Mouse (Mus musculus): Measurements from ENCODE around the gene Olfr90. TPM values are rescaled to one million over a fixed set of nuclear protein-coding genes. Genes with fewer than 3 reads are reported as not detected.

Gene Olfr90
- polyA plus RNA-seq, 1 experiment = not detected

- Histone ChIP-seq H3K4me1 (ENCODE audit: control insufficient read depth, insufficient read depth, low read length) (no peaks in the 10 kb centered on the region), H3K27ac (ENCODE audit: insufficient read depth, low read length) (no peak overlapping the region), H3K27me3 (ENCODE audit: control insufficient read depth, insufficient read depth, low read length) (peaks cover 1% of the 10 kb centered on the region; the same call in 1 of the 2 replicates), H3K4me3 (replicated peaks; ENCODE audit: insufficient read depth, low read depth, low read length) (no peak overlapping the region)
- 6% methylated on average over 8 of the region's 8 CpGs for WGBS
- DNase-seq = peak in 1 of 2 experiments; percentile 26
- TF ChIP-seq CTCF (IDR thresholded peaks at IDR 0.05; ENCODE audit: borderline replicate concordance, insufficient read depth, low read depth, low read length) (peak; percentile 80), POLR2A (IDR thresholded peaks at IDR 0.05; ENCODE audit: borderline replicate concordance, insufficient read depth, low read length) (no peak)
Measured at GRCm38 (mm10) chr17:37083327-37083726, 5.0 kb downstream of the Olfr90 start.

DNA sequence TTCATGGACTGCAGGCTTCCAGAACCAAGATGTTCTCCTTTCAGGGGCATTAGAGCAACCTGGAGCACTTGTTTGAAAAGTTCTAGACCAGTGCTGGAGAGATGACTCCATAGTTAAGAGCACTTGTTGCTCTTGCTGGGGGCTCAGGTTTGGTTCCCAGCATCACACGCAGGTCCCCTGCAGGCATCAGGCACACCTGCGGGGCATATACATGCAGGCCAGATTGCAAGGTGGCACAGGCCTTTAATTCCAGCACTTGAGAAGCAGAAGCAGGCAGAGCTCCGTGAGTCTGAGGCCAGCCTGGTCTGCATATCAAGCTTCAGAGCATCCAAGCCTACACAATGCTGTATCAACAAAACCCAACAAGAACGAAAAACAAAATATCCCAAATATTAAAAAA, 6.6 kb downstream of the Olfr90 start:
- Histone ChIP-seq H3K4me3 (replicated peaks; ENCODE audit: insufficient read depth, low read depth, low read length) (no peak overlapping the region), H3K4me1 (ENCODE audit: control insufficient read depth, insufficient read depth, low read length) (no peaks in the 10 kb centered on the region), H3K27ac (ENCODE audit: insufficient read depth, low read length) (no peak overlapping the region), H3K27me3 (ENCODE audit: control insufficient read depth, insufficient read depth, low read length) (peaks cover 1% of the 10 kb centered on the region; the same call in 1 of the 2 replicates)
- DNase-seq = no peak
- TF ChIP-seq POLR2A (IDR thresholded peaks at IDR 0.05; ENCODE audit: borderline replicate concordance, insufficient read depth, low read length) (no peak), CTCF (IDR thresholded peaks at IDR 0.05; ENCODE audit: borderline replicate concordance, insufficient read depth, low read depth, low read length) (no peak)
- WGBS = 84% methylated on average over 4 of the region's 4 CpGs

GRCm38 (mm10) chr17:37080119-37080518, 8.2 kb downstream of the Olfr90 start:
- no peak overlapping the region for H3K27ac ChIP-seq (ENCODE audit: insufficient read depth, low read length)
- 25% methylated on average over 5 of the region's 5 CpGs for WGBS
- no peak for DNase-seq
- no peaks in the 10 kb centered on the region for H3K27me3 ChIP-seq (ENCODE audit: control insufficient read depth, insufficient read depth, low read length)
- no peaks in the 10 kb centered on the region for H3K4me1 ChIP-seq (ENCODE audit: control insufficient read depth, insufficient read depth, low read length)
- TF ChIP-seq POLR2A (IDR thresholded peaks at IDR 0.05; ENCODE audit: borderline replicate concordance, insufficient read depth, low read length) (no peak), CTCF (IDR thresholded peaks at IDR 0.05; ENCODE audit: borderline replicate concordance, insufficient read depth, low read depth, low read length) (no peak)
- H3K4me3 ChIP-seq (replicated peaks; ENCODE audit: insufficient read depth, low read depth, low read length) = no peak overlapping the region

GRCm38 (mm10) chr17:37078990-37079389, 9.3 kb downstream of the Olfr90 start:
- Histone ChIP-seq H3K27ac (ENCODE audit: insufficient read depth, low read length) (no peak overlapping the region), H3K4me3 (replicated peaks; ENCODE audit: insufficient read depth, low read depth, low read length) (no peak overlapping the region), H3K4me1 (ENCODE audit: control insufficient read depth, insufficient read depth, low read length) (no peaks in the 10 kb centered on the region), H3K27me3 (ENCODE audit: control insufficient read depth, insufficient read depth, low read length) (no peaks in the 10 kb centered on the region)
- no peak for DNase-seq
- TF ChIP-seq POLR2A (IDR thresholded peaks at IDR 0.05; ENCODE audit: borderline replicate concordance, insufficient read depth, low read length) (no peak), CTCF (IDR thresholded peaks at IDR 0.05; ENCODE audit: borderline replicate concordance, insufficient read depth, low read depth, low read length) (no peak)
- WGBS = 21% methylated on average over 2 of the region's 2 CpGs

DNA sequence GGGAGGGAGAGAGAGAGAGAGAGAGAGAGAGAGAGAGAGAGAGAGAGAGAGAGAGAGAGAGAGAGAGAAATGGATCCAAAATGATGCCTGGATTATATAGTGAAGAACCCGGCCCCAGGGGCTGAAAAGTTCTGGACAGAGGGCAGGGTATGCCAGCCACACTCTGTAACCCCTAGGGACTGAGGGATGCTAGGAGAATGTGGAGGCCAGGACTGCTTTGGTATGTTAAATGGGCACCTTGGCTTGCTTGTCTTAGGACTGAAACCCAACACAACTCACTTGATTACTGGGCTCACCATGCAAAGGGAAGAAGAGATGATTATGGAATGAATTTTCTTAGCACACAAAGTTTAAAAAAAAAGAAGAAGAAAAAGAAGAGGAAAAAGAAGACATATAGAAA, 10.1 kb downstream of the Olfr90 start:
- H3K4me1 ChIP-seq (ENCODE audit: control insufficient read depth, insufficient read depth, low read length) = no peaks in the 10 kb centered on the region
- no peak overlapping the region for H3K27ac ChIP-seq (ENCODE audit: insufficient read depth, low read length)
- 22% methylated on average over 1 of the region's 1 CpGs for WGBS
- DNase-seq = no peak
- no peak for TF ChIP-seq POLR2A (IDR thresholded peaks at IDR 0.05; ENCODE audit: borderline replicate concordance, insufficient read depth, low read length)
- TF ChIP-seq CTCF (IDR thresholded peaks at IDR 0.05; ENCODE audit: borderline replicate concordance, insufficient read depth, low read depth, low read length) = no peak
- H3K27me3 ChIP-seq (ENCODE audit: control insufficient read depth, insufficient read depth, low read length) = no peaks in the 10 kb centered on the region
- H3K4me3 ChIP-seq (replicated peaks; ENCODE audit: insufficient read depth, low read depth, low read length) = no peak overlapping the region

- no peak for DNase-seq
Measured at GRCm38 (mm10) chr17:37075766-37076165, 12.5 kb downstream of the Olfr90 start.

DNA sequence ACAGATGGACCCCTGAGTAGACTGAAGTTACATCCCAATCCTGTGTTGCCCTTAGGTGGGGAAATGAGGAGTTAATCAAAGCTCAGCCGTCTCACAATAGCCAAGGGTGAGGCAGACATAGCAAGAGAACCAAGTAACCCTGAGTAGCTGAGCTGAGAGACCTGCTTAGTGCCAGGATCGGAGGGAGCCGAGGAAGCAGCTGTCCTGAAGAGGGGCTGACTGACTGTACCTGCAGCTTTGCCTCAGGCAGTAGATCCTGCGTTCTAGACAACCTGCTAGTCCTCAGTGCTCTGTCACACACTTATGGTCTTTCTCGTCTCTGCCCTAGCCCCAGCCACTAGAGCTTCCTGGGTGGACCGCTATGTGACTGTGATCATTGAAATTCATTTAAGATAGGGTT, 13.1 kb downstream of the Olfr90 start:
- 83% methylated on average over 6 of the region's 6 CpGs for WGBS
- Histone ChIP-seq H3K27ac (ENCODE audit: insufficient read depth, low read length) (no peak overlapping the region), H3K4me3 (replicated peaks; ENCODE audit: insufficient read depth, low read depth, low read length) (no peak overlapping the region), H3K27me3 (ENCODE audit: control insufficient read depth, insufficient read depth, low read length) (no peaks in the 10 kb centered on the region), H3K4me1 (ENCODE audit: control insufficient read depth, insufficient read depth, low read length) (no peaks in the 10 kb centered on the region)
- TF ChIP-seq CTCF (IDR thresholded peaks at IDR 0.05; ENCODE audit: borderline replicate concordance, insufficient read depth, low read depth, low read length) (no peak), POLR2A (IDR thresholded peaks at IDR 0.05; ENCODE audit: borderline replicate concordance, insufficient read depth, low read length) (no peak)
- DNase-seq = no peak

More at GRCm38 (mm10) chr17:37075766-37076165, 12.5 kb downstream of the Olfr90 start:
- H3K27me3 ChIP-seq (ENCODE audit: control insufficient read depth, insufficient read depth, low read length) = no peaks in the 10 kb centered on the region
- no peaks in the 10 kb centered on the region for H3K4me1 ChIP-seq (ENCODE audit: control insufficient read depth, insufficient read depth, low read length)
- TF ChIP-seq POLR2A (IDR thresholded peaks at IDR 0.05; ENCODE audit: borderline replicate concordance, insufficient read depth, low read length) = no peak
- TF ChIP-seq CTCF (IDR thresholded peaks at IDR 0.05; ENCODE audit: borderline replicate concordance, insufficient read depth, low read depth, low read length) = no peak
- H3K27ac ChIP-seq (ENCODE audit: insufficient read depth, low read length) = no peak overlapping the region
- H3K4me3 ChIP-seq (replicated peaks; ENCODE audit: insufficient read depth, low read depth, low read length) = no peak overlapping the region
- 93% methylated on average over 2 of the region's 2 CpGs for WGBS

GRCm38 (mm10) chr17:37072730-37073276, 15.5 kb downstream of the Olfr90 start:
- 31% methylated on average over 11 of the region's 11 CpGs for WGBS
- Histone ChIP-seq H3K4me3 (replicated peaks; ENCODE audit: insufficient read depth, low read depth, low read length) (no peak overlapping the region), H3K4me1 (ENCODE audit: control insufficient read depth, insufficient read depth, low read length) (no peaks in the 10 kb centered on the region), H3K27ac (ENCODE audit: insufficient read depth, low read length) (no peak overlapping the region), H3K27me3 (ENCODE audit: control insufficient read depth, insufficient read depth, low read length) (no peaks in the 10 kb centered on the region)
- DNase-seq = no peak
- no peak for TF ChIP-seq CTCF (IDR thresholded peaks at IDR 0.05; ENCODE audit: borderline replicate concordance, insufficient read depth, low read depth, low read length)
- no peak for TF ChIP-seq POLR2A (IDR thresholded peaks at IDR 0.05; ENCODE audit: borderline replicate concordance, insufficient read depth, low read length)

Data from cerebellum, adult 2 months (tissue).